Mouse (Mus musculus) myocyte (in vitro differentiated cells): ENCODE measurements at regions not wholly inside any gene's neighbourhood (a gene's known extent, or its start where the extent isn't known, plus 50 kb on each side); places are given as distances from the start of the nearest gene placed in this dataset.

ENCODE experiments used
- MYOD1 ChIP-seq, 3 experiments: IDR thresholded peaks; one replicate each; pipeline ENCODE4 v1.6.1; 2011; ENCODE audit warnings: control low read depth in 2 of 3, low read depth in 2 of 3, mild to moderate bottlenecking in 2 of 3, moderate library complexity in 1 of 3; ENCODE audit not compliant: insufficient read length in 2 of 3, control insufficient read depth in 1 of 3
- MYOG ChIP-seq, 3 experiments: IDR thresholded peaks; one replicate each; pipeline ENCODE4 v1.6.1; 2011; ENCODE audit warnings: control low read depth in 2 of 3, low read depth in 2 of 3, mild to moderate bottlenecking in 2 of 3; ENCODE audit not compliant: insufficient read length in 2 of 3, control insufficient read depth in 1 of 3, insufficient read depth in 1 of 3
- POLR2A ChIP-seq: IDR thresholded peaks from one replicate; pipeline ENCODE4 v1.6.1; 2011; ENCODE audit warnings: low read depth, mild to moderate bottlenecking, control low read depth, moderate library complexity; ENCODE audit not compliant: insufficient read length

- TF ChIP-seq MYOD1 (IDR thresholded peaks at IDR 0.05; ENCODE audit: control insufficient read depth in 1 of 3, insufficient read length in 2 of 3, low read depth in 2 of 3), result peak in 1 of 3 experiments; percentile 2
- TF ChIP-seq MYOG (IDR thresholded peaks at IDR 0.05; ENCODE audit: control insufficient read depth in 1 of 3, insufficient read depth in 1 of 3, insufficient read length in 2 of 3, low read depth in 2 of 3), result no peak
- peak; percentile 71 for TF ChIP-seq POLR2A
Observed at GRCm38 (mm10) chr15:85678981-85679708, 55.6 kb upstream of the Ppara start.
